Mouse (Mus musculus) kidney, postnatal 4 days (tissue): Measurements from ENCODE around the gene Clta.

Source experiments
- DNase-seq, 2 experiments: peaks; one replicate each; pipeline ENCODE4 v3.0.0; 2021; ENCODE audit warnings: mixed read lengths in 2 of 2

Gene Clta

GRCm38 (mm10) chr4:44073799-44074198, 69.5 kb downstream of the Clta start:
- no peak for DNase-seq

- no peak for DNase-seq
Measured at GRCm38 (mm10) chr4:44074422-44074821, 70.2 kb downstream of the Clta start.

GRCm38 (mm10) chr4:44078358-44078933, 74.2 kb downstream of the Clta start:
- no peak for DNase-seq
